Mouse (Mus musculus) E14TG2a.4 (cell line): ENCODE results near the gene Ccl4.

Source experiments
- H3K27me3 ChIP-seq: 2 replicates; pipeline ENCODE4 v1.6.1; 2014; ENCODE audit warnings: low read length, control low read depth; ENCODE audit not compliant: insufficient read depth
- H3K36me3 ChIP-seq: 2 replicates; pipeline ENCODE4 v1.6.1; 2014; ENCODE audit warnings: low read length, control low read depth; ENCODE audit not compliant: insufficient read depth
- H3K4me1 ChIP-seq: replicated peaks from 2 replicates; pipeline ENCODE4 v1.6.1; 2014; ENCODE audit warnings: low read depth, low read length, control low read depth
- H3K4me3 ChIP-seq: replicated peaks from 2 replicates; pipeline ENCODE4 v1.5.1; 2014; ENCODE audit warnings: mild to moderate bottlenecking, low read length
- H3K9me3 ChIP-seq: 2 replicates; pipeline ENCODE4 v1.6.1; 2014; ENCODE audit warnings: low read length, control low read depth
- CTCF ChIP-seq: conservative IDR thresholded peaks from 2 replicates; pipeline ENCODE4 v1.5.1; 2014; ENCODE audit warnings: low read length
- NANOG ChIP-seq: IDR thresholded peaks from 2 replicates; pipeline ENCODE4 v1.6.1; 2014; ENCODE audit warnings: borderline replicate concordance, low read length, mixed read lengths
- POU5F1 ChIP-seq: IDR thresholded peaks from 2 replicates; pipeline ENCODE4 v1.6.1; 2014; ENCODE audit warnings: low read length, borderline replicate concordance

Gene Ccl4

DNA sequence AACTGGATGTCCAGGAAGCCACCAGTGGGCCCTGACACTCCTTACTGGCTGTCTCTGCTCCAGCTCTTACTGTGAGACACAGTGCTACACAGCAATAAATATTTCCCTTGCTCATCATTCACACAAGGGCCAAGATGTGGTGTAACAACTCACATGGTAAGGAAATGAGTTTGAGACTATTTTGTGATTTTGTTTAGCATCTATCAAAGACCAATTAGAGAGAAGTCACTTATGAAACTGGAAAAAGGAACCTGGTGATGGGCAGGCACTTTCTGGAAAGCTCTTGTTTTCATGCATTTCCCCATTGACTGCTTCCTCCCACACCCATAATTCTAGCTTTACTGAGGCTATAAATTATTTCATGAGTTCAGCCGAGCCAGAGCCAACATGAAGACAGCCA lies 41.3 kb downstream of the Ccl4 start, which contains the start of gene Wfdc17:
TSS of gene Wfdc17 (plus strand) at position 287 of the 400 bp plus-strand sequence.
- no peaks in the 10 kb centered on the region for H3K27me3 ChIP-seq
- H3K9me3 ChIP-seq: no peaks in the 10 kb centered on the region
- H3K36me3 ChIP-seq: no peaks in the 10 kb centered on the region
- no peak within 1 kb of the TSS for H3K4me3 ChIP-seq
- H3K4me1 ChIP-seq: no peaks in the 10 kb centered on the region
- no peak for TF ChIP-seq CTCF
- TF ChIP-seq NANOG: no peak

DNA sequence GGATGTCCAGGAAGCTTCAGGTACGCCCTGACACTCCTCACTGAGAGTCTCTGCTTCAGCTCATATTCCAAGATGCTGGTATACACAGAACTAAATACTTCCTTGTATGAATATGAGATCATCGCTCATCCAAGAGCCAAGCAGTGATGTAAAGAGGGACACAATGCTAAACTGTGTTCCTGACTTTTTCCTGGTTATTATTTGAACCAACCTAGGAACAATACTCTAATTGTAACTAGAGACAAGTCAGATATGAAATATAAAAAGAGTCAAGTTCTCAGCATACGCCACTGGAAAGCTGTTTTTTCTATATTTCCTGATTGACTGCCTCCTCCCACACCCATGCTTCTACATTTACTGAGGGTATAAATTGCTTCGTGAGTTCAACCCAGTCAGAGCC lies 46.3 kb downstream of the Ccl4 start, which contains the start of gene Wfdc18:
TSS of gene Wfdc18 (plus strand) at position 301 of the 400 bp plus-strand sequence.
- Histone ChIP-seq H3K9me3 (no peaks in the 10 kb centered on the region), H3K27me3 (no peaks in the 10 kb centered on the region), H3K36me3 (no peaks in the 10 kb centered on the region), H3K4me3 (no peak within 1 kb of the TSS), H3K4me1 (no peaks in the 10 kb centered on the region)
- TF ChIP-seq POU5F1: no peak
- no peak for TF ChIP-seq CTCF
- no peak for TF ChIP-seq NANOG

DNA sequence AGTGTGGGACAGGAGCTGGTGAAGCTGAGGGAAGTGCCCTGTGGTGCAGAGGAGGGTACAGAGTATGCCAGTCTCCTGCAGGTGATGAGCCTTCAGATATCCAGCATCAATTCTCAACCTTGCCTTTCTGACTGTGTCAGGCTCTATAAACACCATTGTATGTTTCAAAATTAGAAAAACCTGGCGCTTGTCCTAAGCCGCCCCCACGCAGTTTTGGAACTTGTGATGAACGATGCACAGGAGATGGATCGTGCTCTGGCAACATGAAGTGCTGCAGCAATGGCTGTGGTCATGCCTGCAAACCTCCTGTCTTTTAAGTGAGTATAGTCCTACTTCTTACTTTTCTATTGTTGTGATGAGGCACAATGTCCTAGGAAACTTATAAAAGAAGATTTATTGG lies 47.3 kb downstream of the Ccl4 start:
- H3K9me3 ChIP-seq: no peaks in the 10 kb centered on the region
- no peak overlapping the region for H3K4me3 ChIP-seq
- no peak for TF ChIP-seq NANOG
- no peaks in the 10 kb centered on the region for H3K36me3 ChIP-seq
- no peaks in the 10 kb centered on the region for H3K27me3 ChIP-seq
- H3K4me1 ChIP-seq: no peaks in the 10 kb centered on the region

DNA sequence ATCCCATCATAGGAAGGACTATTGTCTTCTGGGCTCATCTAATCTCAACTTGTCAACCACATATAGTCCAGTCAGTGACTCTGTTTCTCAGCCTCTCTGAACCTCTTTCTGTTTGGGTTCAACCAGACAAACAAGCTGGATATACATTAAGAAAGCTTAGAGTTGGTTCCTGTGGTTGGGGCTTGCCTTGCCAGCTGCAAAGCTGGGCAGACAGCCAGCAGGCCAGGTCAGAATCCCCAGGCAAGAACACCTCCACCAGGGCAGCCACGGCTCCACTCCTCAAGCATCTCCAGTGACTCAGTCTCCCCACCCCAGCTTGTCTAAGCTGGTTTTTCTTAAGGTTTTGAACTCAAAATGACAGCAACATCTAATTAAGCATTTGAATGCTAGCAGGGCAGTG lies 50.3 kb downstream of the Ccl4 start:
- Histone ChIP-seq H3K27me3 (no peaks in the 10 kb centered on the region), H3K4me3 (no peak overlapping the region), H3K9me3 (no peaks in the 10 kb centered on the region), H3K4me1 (no peaks in the 10 kb centered on the region), H3K36me3 (no peaks in the 10 kb centered on the region)
- TF ChIP-seq POU5F1 (no peak), CTCF (no peak), NANOG (no peak)

DNA sequence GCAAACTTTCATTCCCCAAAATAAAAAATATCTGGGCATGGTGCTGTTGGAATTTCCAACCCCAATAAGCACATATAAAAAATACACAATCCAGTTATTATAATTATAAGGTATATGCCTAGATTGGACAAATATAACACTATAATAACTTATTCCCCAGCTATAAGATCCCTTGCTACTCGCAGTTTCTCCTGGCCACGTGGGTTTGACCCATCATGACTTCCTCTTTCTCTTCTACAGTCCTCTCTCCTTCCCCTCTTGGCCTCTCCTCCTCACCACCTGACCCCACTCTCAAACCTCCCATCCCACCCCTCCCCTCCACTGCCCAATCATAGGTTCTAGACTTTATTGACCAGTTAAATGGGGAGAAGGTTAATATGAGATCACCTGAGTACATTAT lies 51.5 kb downstream of the Ccl4 start:
- TF ChIP-seq POU5F1 (no peak), NANOG (no peak), CTCF (no peak)
- Histone ChIP-seq H3K4me1 (no peaks in the 10 kb centered on the region), H3K27me3 (no peaks in the 10 kb centered on the region), H3K36me3 (no peaks in the 10 kb centered on the region), H3K9me3 (no peaks in the 10 kb centered on the region), H3K4me3 (no peak overlapping the region)
